Mouse (Mus musculus): ENCODE data around the gene Gm28539. TPM values are rescaled to one million over a fixed set of nuclear protein-coding genes. Genes with fewer than 3 reads are reported as not detected.
"Not testable (repeated sequence)": the region's sequence is repeated elsewhere in the genome, so short reads cannot be mapped to it uniquely, and the experiment has no call there.

Gm28539 gene
- polyA plus RNA-seq, 1 experiment from 2014 or later, result not detected

DNA sequence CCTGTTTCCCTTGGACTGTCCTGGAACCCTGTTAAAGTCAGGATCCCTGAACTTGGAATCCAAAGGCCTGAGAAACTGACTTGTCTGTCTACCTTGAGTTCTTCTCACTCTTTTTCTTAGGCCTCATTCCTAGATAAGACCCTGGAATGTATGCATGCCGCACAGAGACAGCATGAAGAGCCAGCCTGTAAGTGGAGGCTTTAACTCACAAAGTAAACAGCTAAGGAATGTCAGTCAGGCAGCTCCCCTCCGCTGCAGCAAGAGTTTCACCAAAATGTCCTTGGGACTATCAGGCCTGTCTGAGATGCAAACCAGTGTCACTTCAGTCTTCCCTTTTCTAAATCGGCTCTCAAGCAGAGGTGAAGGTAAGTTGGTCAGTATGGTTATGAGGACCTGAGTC lies 134.5 kb downstream of the Gm28539 start:
- H3K9me3 ChIP-seq, result no peaks in the 10 kb centered on the region
- H3K36me3 ChIP-seq, result peaks cover 43% of the 10 kb centered on the region
- WGBS, result 80% methylated on average over 3 of the region's 3 CpGs

DNA sequence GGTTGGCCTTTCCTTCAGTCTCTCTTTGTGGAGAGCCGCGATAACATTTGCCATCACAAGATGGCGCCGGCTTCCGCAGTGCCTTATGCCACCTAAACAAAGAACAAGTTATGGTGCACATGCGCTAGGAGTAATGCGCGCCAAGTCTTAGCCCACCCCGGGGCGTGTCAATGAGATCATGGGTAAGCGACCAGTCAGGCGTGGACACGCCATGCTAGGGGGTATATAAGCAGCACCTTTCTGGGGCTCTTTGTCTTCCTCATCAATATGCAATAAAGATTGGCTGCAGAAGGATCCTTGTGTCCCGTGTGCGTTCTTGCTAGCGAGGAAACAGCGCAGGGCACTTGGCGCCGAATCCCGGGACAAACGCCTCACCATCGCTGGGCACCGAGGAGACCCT lies 139.3 kb downstream of the Gm28539 start:
- WGBS, result 86% methylated on average over 23 of the region's 23 CpGs
- not testable (repeated sequence) for H3K9ac ChIP-seq; H3K9me3 ChIP-seq; H3K36me3 ChIP-seq; H3K27ac ChIP-seq; ATAC-seq (ENCODE audit: insufficient number of reproducible peaks, insufficient read depth, low FRiP score, low TSS enrichment, low read depth); H3K4me2 ChIP-seq; H3K27me3 ChIP-seq; H3K4me1 ChIP-seq; H3K4me3 ChIP-seq

More for the DNA sequence above, 134.5 kb downstream of the Gm28539 start:
- H3K27ac ChIP-seq, result no peak overlapping the region
- no peak overlapping the region for H3K9ac ChIP-seq
- no peak overlapping the region for H3K4me3 ChIP-seq
- ATAC-seq (ENCODE audit: insufficient number of reproducible peaks, insufficient read depth, low FRiP score, low TSS enrichment, low read depth), result no peak
- no peak overlapping the region for H3K4me2 ChIP-seq
- H3K27me3 ChIP-seq, result no peaks in the 10 kb centered on the region
- no peaks in the 10 kb centered on the region for H3K4me1 ChIP-seq

DNA sequence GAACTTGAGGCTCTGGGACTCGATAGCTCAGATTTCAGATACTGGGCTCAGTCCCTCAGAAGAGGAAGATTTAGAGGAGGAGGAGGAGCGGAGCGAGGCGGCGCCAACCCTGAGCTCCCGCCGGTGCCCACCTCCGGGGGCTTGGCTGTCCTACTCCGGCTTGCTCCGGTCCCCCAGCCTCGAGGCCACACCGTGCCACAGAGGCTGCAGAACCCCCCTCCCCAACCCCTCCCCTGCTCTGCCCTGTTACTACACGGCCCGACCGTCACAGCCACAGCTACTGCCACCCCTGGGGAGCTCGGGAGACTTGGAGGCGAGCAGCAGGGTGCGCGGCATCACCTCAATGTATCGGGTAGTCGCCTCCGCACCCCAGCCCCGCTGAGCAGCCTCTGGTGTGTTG lies 139.9 kb downstream of the Gm28539 start:
- H3K27ac ChIP-seq, result no peak overlapping the region
- H3K27me3 ChIP-seq, result no peaks in the 10 kb centered on the region
- peaks cover 5% of the 10 kb centered on the region; the same call in 1 of the 2 replicates for H3K9me3 ChIP-seq
- peaks cover under 1% of the 10 kb centered on the region for H3K36me3 ChIP-seq
- H3K9ac ChIP-seq, result 0 out of 2 replicates have a peak overlapping the region, but pooled peaks have one; percentile 16
- no peak overlapping the region; the same call in 1 of the 2 replicates for H3K4me3 ChIP-seq
- no peaks in the 10 kb centered on the region for H3K4me1 ChIP-seq
- WGBS, result 73% methylated on average over 23 of the region's 23 CpGs
- H3K4me2 ChIP-seq, result no peak overlapping the region
- no peak for ATAC-seq (ENCODE audit: insufficient number of reproducible peaks, insufficient read depth, low FRiP score, low TSS enrichment, low read depth)

DNA sequence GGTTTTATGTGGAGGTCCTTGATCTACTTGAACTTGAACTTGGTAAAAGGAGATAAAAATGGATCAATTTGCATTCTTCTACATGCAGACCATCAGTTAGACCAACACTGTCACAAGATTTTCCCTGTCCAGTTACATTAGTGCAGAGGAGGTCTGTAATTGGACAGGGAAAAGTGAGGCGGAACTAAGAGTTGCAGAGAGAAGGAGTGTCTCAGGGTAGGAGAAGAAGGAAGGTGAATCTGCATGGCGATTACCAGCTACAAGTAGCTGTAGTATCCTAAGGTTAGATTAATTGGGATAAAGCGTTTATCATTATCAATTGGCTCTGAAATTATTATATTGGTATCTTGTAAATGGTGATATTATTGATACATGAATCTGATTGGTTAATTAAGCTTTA lies 150.0 kb downstream of the Gm28539 start:
- no peak overlapping the region for H3K27ac ChIP-seq
- no peak overlapping the region for H3K4me3 ChIP-seq
- H3K36me3 ChIP-seq, result no peaks in the 10 kb centered on the region
- H3K9ac ChIP-seq, result no peak overlapping the region
- no peaks in the 10 kb centered on the region for H3K9me3 ChIP-seq
- WGBS, result 87% methylated on average over 3 of the region's 3 CpGs
- H3K4me1 ChIP-seq, result no peaks in the 10 kb centered on the region
- no peaks in the 10 kb centered on the region for H3K27me3 ChIP-seq
- ATAC-seq (ENCODE audit: insufficient number of reproducible peaks, insufficient read depth, low FRiP score, low TSS enrichment, low read depth), result no peak
- H3K4me2 ChIP-seq, result no peak overlapping the region

DNA sequence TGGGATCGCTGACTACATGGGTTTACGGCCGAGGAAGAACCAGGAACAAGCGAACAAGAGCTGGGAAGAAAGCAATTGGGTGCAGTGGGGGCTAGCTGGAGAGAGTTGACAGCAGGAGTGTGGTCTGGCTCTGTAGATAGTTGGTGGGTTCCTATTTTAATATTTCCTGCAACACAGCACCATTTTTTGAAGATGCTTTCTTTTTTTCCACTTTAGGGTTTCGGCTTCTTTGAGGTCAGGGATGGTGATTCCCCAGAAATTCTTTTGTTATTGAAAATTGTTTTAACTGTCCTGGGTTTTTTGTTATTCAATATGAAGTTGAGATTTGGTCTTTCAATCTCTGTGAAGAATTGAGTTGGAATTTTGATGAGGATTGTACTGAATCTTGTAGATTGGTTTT lies 150.5 kb downstream of the Gm28539 start:
- Histone ChIP-seq H3K4me1 (no peaks in the 10 kb centered on the region), H3K36me3 (no peaks in the 10 kb centered on the region), H3K9me3 (no peaks in the 10 kb centered on the region), H3K27me3 (no peaks in the 10 kb centered on the region), H3K27ac (no peak overlapping the region), H3K4me2 (no peak overlapping the region), H3K9ac (no peak overlapping the region), H3K4me3 (no peak overlapping the region)
- WGBS, result 91% methylated on average over 5 of the region's 5 CpGs
- no peak for ATAC-seq (ENCODE audit: insufficient number of reproducible peaks, insufficient read depth, low FRiP score, low TSS enrichment, low read depth)

DNA sequence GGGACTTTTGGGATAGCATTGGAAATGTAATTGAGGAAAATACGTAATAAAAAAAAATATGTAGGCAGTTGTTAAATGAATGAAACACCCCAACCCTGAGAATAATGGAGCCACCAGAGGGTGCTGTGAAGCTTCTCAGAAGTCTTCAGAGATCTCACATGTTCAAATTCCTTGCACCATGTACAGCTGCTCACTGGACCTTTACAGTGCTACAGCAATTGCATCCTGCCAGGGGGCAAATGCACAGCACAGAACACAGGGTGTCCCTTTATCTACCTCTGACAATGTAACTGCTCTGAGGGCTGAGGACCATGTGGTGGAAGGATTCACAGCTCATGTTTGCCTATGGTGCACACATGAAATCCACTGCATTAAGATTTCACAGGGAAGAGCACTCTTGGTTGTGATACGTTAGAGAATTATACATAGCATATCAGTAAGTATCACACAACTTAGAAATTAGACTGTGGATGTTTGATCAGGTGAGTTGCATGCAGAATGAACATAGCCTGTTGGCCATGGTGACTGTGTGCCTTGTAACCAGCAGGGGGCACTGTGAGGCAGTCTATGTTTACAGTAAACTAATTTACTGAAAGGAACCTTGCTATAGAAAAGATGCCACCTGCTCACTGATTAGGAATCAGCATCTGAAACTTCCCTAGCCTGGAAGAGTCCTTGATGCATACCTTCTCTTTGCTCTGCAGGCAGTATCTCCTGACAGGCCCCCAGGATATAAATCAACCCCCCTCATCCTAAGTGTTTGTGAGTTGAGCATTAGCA lies 166.4 kb downstream of the Gm28539 start:
- not testable (repeated sequence) for H3K9ac ChIP-seq; H3K27me3 ChIP-seq; H3K36me3 ChIP-seq; H3K4me1 ChIP-seq; H3K27ac ChIP-seq; H3K9me3 ChIP-seq; ATAC-seq (ENCODE audit: insufficient number of reproducible peaks, insufficient read depth, low FRiP score, low TSS enrichment, low read depth); H3K4me2 ChIP-seq; H3K4me3 ChIP-seq
- 30% methylated on average over 2 of the region's 2 CpGs for WGBS

DNA sequence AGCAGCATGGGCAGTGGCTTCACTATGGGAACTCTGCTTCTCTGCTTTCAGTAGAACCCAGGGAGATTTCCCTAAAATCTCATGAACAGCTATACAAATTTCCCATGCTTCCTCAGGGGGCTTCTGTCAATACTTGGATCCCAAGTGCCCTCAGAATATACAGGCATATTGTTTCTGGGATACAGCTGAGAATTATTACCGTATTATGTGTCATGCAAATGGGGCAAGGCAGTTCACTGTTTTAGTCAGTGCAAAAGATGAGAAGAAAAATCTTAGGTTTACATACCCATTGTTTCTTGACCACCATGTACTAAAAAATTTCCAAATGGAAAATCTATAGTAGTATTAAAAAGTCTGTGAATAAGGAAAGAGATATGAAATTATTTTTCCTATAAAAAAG lies 167.4 kb downstream of the Gm28539 start:
- Histone ChIP-seq H3K4me2 (no peak overlapping the region), H3K9ac (no peak overlapping the region), H3K9me3 (no peaks in the 10 kb centered on the region), H3K4me3 (no peak overlapping the region), H3K4me1 (no peaks in the 10 kb centered on the region), H3K27ac (no peak overlapping the region), H3K27me3 (no peaks in the 10 kb centered on the region), H3K36me3 (no peaks in the 10 kb centered on the region)
- no peak for ATAC-seq (ENCODE audit: insufficient number of reproducible peaks, insufficient read depth, low FRiP score, low TSS enrichment, low read depth)
- WGBS, result 85% methylated on average over 1 of the region's 1 CpGs

DNA sequence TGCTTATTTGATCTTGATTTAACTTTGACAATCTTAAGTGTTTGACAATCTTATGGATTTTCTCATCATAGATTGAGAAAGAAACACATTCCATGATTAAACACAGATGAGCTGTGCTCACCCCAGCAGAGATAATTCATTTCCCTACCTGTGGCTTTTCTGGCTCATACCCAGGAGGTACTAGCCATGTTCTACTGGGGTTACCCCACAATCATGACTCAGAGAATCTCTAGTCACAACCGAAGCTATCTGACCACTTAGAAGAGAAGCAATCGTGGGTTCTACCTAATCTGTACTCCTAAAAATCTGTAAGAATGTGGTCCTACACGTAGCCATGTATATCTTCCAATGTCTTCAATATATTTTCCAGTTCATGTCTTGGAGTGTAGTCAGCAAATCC lies 168.9 kb downstream of the Gm28539 start:
- H3K9me3 ChIP-seq, result no peaks in the 10 kb centered on the region
- H3K4me1 ChIP-seq, result no peaks in the 10 kb centered on the region
- no peaks in the 10 kb centered on the region for H3K36me3 ChIP-seq
- H3K9ac ChIP-seq, result no peak overlapping the region
- 77% methylated on average over 3 of the region's 3 CpGs for WGBS
- no peak overlapping the region for H3K27ac ChIP-seq
- no peaks in the 10 kb centered on the region for H3K27me3 ChIP-seq
- H3K4me2 ChIP-seq, result no peak overlapping the region
- no peak for ATAC-seq (ENCODE audit: insufficient number of reproducible peaks, insufficient read depth, low FRiP score, low TSS enrichment, low read depth)
- H3K4me3 ChIP-seq, result no peak overlapping the region

Other genes starting within 250 kb of the Gm28539 start
- gene Tbx1, start 245.9 kb upstream of the Gm28539 start, polyA plus RNA-seq (2015; fragmentation: Nextera tagmentation; extraction: Ambion mirVana), result 7.9 and 8.3 TPM in 2 replicates
- gene Gp1bb, start 214.2 kb upstream of the Gm28539 start, polyA plus RNA-seq (2015; fragmentation: Nextera tagmentation; extraction: Ambion mirVana), result 2.2 and 3.2 TPM in 2 replicates
- gene Gm49601, start 210.2 kb upstream of the Gm28539 start, polyA plus RNA-seq (2015; fragmentation: Nextera tagmentation; extraction: Ambion mirVana), result 4.5 and 7.4 TPM in 2 replicates
- gene Sept5, start 206.6 kb upstream of the Gm28539 start, polyA plus RNA-seq (2015; fragmentation: Nextera tagmentation; extraction: Ambion mirVana), result 39.7 and 45.9 TPM in 2 replicates
- gene Cldn5, start 59.7 kb upstream of the Gm28539 start, polyA plus RNA-seq (2015; fragmentation: Nextera tagmentation; extraction: Ambion mirVana), result 27.8 and 29.6 TPM in 2 replicates
- gene Ufd1, start 24.8 kb upstream of the Gm28539 start, polyA plus RNA-seq (2015; fragmentation: Nextera tagmentation; extraction: Ambion mirVana), result 116 and 119 TPM in 2 replicates
- 47.5 and 47.8 TPM in 2 replicates for gene Cdc45, start 24.6 kb upstream of the Gm28539 start, polyA plus RNA-seq (2015; fragmentation: Nextera tagmentation; extraction: Ambion mirVana)
- gene 2510002D24Rik, start within 50 bp of the Gm28539 start, polyA plus RNA-seq (2015; fragmentation: Nextera tagmentation; extraction: Ambion mirVana), result 44.1 and 49.3 TPM in 2 replicates
- 90.5 and 110 TPM in 2 replicates for gene Mrpl40, start 40.3 kb downstream of the Gm28539 start, polyA plus RNA-seq (2015; fragmentation: Nextera tagmentation; extraction: Ambion mirVana)
- gene Hira, start 40.5 kb downstream of the Gm28539 start, polyA plus RNA-seq (2015; fragmentation: Nextera tagmentation; extraction: Ambion mirVana), result 15.8 and 17.0 TPM in 2 replicates

Measured in embryonic facial prominence, embryonic 13.5 days (tissue).